Mouse (Mus musculus) neural tube, embryonic 14.5 days (tissue): ENCODE results near the gene Plod1. TPM values are rescaled to one million over a fixed set of nuclear protein-coding genes. Genes with fewer than 3 reads are reported as not detected.

Source experiments
- polyA plus RNA-seq: library from polyadenylated mRNA; unstranded; fragments of >200 nt; fragmentation: Nextera tagmentation; extraction: Ambion mirVana; gene quantifications from 2 replicates; pipeline ENCODE4 v1.2.1, GENCODE M21; 2014

Gene Plod1
- polyA plus RNA-seq, 1 experiment from 2014 or later: 15.6 TPM

Other genes starting within 250 kb of the Plod1 start
- gene Zfp534, start 234.2 kb downstream of the Plod1 start, polyA plus RNA-seq: not detected in 2 replicates
- gene Zfp984, start 127.0 kb downstream of the Plod1 start, polyA plus RNA-seq: 4.3 and 5.3 TPM in 2 replicates
- 6.6 and 9.6 TPM in 2 replicates for gene Zfp933, start 88.4 kb downstream of the Plod1 start, polyA plus RNA-seq
- 22.8 and 29.0 TPM in 2 replicates for gene Miip, start 68.0 kb downstream of the Plod1 start, polyA plus RNA-seq
- 7.4 and 13.8 TPM in 2 replicates for gene Fv1, start 67.8 kb downstream of the Plod1 start, polyA plus RNA-seq
- gene Mfn2, start 32.1 kb downstream of the Plod1 start, polyA plus RNA-seq: 72.1 and 94.4 TPM in 2 replicates
- gene 2510039O18Rik, start 4.1 kb upstream of the Plod1 start, polyA plus RNA-seq: 14.9 and 17.4 TPM in 2 replicates
- gene Nppb, start 49.0 kb upstream of the Plod1 start, polyA plus RNA-seq: 0.36 and 0.55 TPM in 2 replicates
- 2.4 and 2.6 TPM in 2 replicates for gene Nppa, start 64.0 kb upstream of the Plod1 start, polyA plus RNA-seq
- gene Clcn6, start 102.1 kb upstream of the Plod1 start, polyA plus RNA-seq: 25.8 and 30.6 TPM in 2 replicates
- gene Mthfr, start 102.3 kb upstream of the Plod1 start, polyA plus RNA-seq: 16.5 and 20.3 TPM in 2 replicates
- gene Agtrap, start 151.3 kb upstream of the Plod1 start, polyA plus RNA-seq: 2.6 and 5.5 TPM in 2 replicates
- 114 and 127 TPM in 2 replicates for gene Mad2l2, start 193.6 kb upstream of the Plod1 start, polyA plus RNA-seq
- 13.2 and 13.8 TPM in 2 replicates for gene Draxin, start 193.9 kb upstream of the Plod1 start, polyA plus RNA-seq
- 18.0 and 19.7 TPM in 2 replicates for gene Fbxo6, start 215.4 kb upstream of the Plod1 start, polyA plus RNA-seq
- 99.4 and 116 TPM in 2 replicates for gene Fbxo44, start 223.7 kb upstream of the Plod1 start, polyA plus RNA-seq
- 7.4 and 10.4 TPM in 2 replicates for gene Fbxo2, start 223.9 kb upstream of the Plod1 start, polyA plus RNA-seq